Mouse (Mus musculus) heart, postnatal 0 days (tissue): ENCODE results near the gene Vmn1r4.

ENCODE experiments used
- CTCF ChIP-seq: IDR thresholded peaks from 2 replicates; pipeline ENCODE4 v1.5.1; 2016; ENCODE audit warnings: antibody characterized with exemption, control low read depth, low read depth
- EP300 ChIP-seq: IDR thresholded peaks from 2 replicates; pipeline ENCODE4 v1.6.1; 2016; ENCODE audit warnings: antibody characterized with exemption, low read depth

GRCm38 (mm10) chr6:56888561-56888960 is 35.3 kb upstream of the Vmn1r4 start:
- TF ChIP-seq CTCF = no peak
- no peak for TF ChIP-seq EP300
